Mouse (Mus musculus) left cerebral cortex, postnatal 14 days (tissue): ENCODE results near the gene Otud7a. TPM values are rescaled to one million over a fixed set of nuclear protein-coding genes. Genes with fewer than 3 reads are reported as not detected.

Experiments used
- DNase-seq, 2 experiments: peaks; one replicate each; pipeline ENCODE4 v3.0.0; 2021 to 2022; ENCODE audit warnings: low spot score in 2 of 2, mixed read lengths in 1 of 2
- intact Hi-C: fragments of 180-260 bp; cut with DNase I; formaldehyde crosslinking; loops from one replicate; pipeline ENCODE4 v1.15.1; 2025
- long read RNA-seq, 2 experiments: library from polyadenylated mRNA; stranded (forward); transcript quantifications; one replicate each; pipeline ENCODE4 v2.0.0; 2021
- total RNA-seq, 2 experiments: library from RNA; stranded (reverse); gene quantifications; 2 replicates each; pipeline ENCODE4 v1.2.3; 2021

The Otud7a gene
- total RNA-seq, result 10 to 100 TPM; 72.7 to 78.9 TPM
- long read RNA-seq, experiment 1, partial matches to known transcripts, result 15 of 109 reads
- long read RNA-seq, experiment 1, other reads (novel, unspliced or antisense), result 94 of 109 reads
- long read RNA-seq, experiment 2, partial matches to known transcripts, result 17 of 94 reads
- long read RNA-seq, experiment 2, other reads (novel, unspliced or antisense), result 77 of 94 reads

GRCm38 (mm10) chr7:63444484-63445345 is at the start of gene Otud7a:
Gene Otud7a, plus strand, starts transcription at chr7:63444751.
- intact Hi-C loops, result loop anchor here (5.0 to 10.0 kb wide), 4 partner anchors 97 to 232 kb away; partner anchors contain the start of gene Chrna7
- peak; percentile 92 for DNase-seq

- DNase-seq, result no peak
- intact Hi-C loops, result no loop called here
Measured at GRCm38 (mm10) chr7:63405988-63406387, 38.6 kb upstream of the Otud7a start.

GRCm38 (mm10) chr7:63445346-63445700 is 772 bp downstream of the Otud7a start:
- peak; percentile 31 to 58 for DNase-seq
- intact Hi-C loops, result loop anchor here (5.0 to 10.0 kb wide), 2 partner anchors 139 to 227 kb away; no protein-coding TSS in a partner anchor

- no peak for DNase-seq
- intact Hi-C loops, result loop anchor here (5.0 to 10.0 kb wide), 2 partner anchors 138 to 225 kb away; no protein-coding TSS in a partner anchor
Measured at GRCm38 (mm10) chr7:63446951-63447350, 2.4 kb downstream of the Otud7a start.

- no peak for DNase-seq
- intact Hi-C loops, result no loop called here
Measured at GRCm38 (mm10) chr7:63455228-63455627, 10.7 kb downstream of the Otud7a start.

- intact Hi-C loops, result no loop called here
Measured at GRCm38 (mm10) chr7:63462234-63462633, 17.7 kb downstream of the Otud7a start.

GRCm38 (mm10) chr7:63462684-63463083 is 18.1 kb downstream of the Otud7a start:
- peak in 1 of 2 experiments; percentile 27 for DNase-seq
- intact Hi-C loops, result no loop called here

More at GRCm38 (mm10) chr7:63462234-63462633, 17.7 kb downstream of the Otud7a start:
- DNase-seq, result no peak

GRCm38 (mm10) chr7:63466729-63467128 is 22.2 kb downstream of the Otud7a start:
- intact Hi-C loops, result no loop called here
- DNase-seq, result no peak

- no peak for DNase-seq
- intact Hi-C loops, result no loop called here
Measured at GRCm38 (mm10) chr7:63468258-63468657, 23.7 kb downstream of the Otud7a start.

GRCm38 (mm10) chr7:63483091-63483490 is 38.5 kb downstream of the Otud7a start:
- no peak for DNase-seq
- intact Hi-C loops, result no loop called here

GRCm38 (mm10) chr7:63497051-63497547 is 52.5 kb downstream of the Otud7a start:
- DNase-seq, result no peak
- intact Hi-C loops, result no loop called here

GRCm38 (mm10) chr7:63504202-63504601 is 59.7 kb downstream of the Otud7a start:
- intact Hi-C loops, result no loop called here
- DNase-seq, result no peak

GRCm38 (mm10) chr7:63508079-63508478 is 63.5 kb downstream of the Otud7a start:
- DNase-seq, result no peak
- intact Hi-C loops, result no loop called here

GRCm38 (mm10) chr7:63509825-63510224 is 65.3 kb downstream of the Otud7a start:
- intact Hi-C loops, result no loop called here
- DNase-seq, result peak in 1 of 2 experiments; percentile 43

- DNase-seq, result no peak
- intact Hi-C loops, result no loop called here
Measured at GRCm38 (mm10) chr7:63511458-63511857, 66.9 kb downstream of the Otud7a start.

- DNase-seq, result no peak
Measured at GRCm38 (mm10) chr7:63512561-63512960, 68.0 kb downstream of the Otud7a start.

GRCm38 (mm10) chr7:63516141-63516895 is 71.8 kb downstream of the Otud7a start:
- no peak for DNase-seq
- intact Hi-C loops, result no loop called here

More at GRCm38 (mm10) chr7:63512561-63512960, 68.0 kb downstream of the Otud7a start:
- intact Hi-C loops, result no loop called here

- intact Hi-C loops, result no loop called here
- DNase-seq, result no peak
Measured at GRCm38 (mm10) chr7:63520299-63520698, 75.7 kb downstream of the Otud7a start.

GRCm38 (mm10) chr7:63522403-63522802 is 77.9 kb downstream of the Otud7a start:
- intact Hi-C loops, result no loop called here
- DNase-seq, result no peak

- DNase-seq, result no peak
- intact Hi-C loops, result no loop called here
Measured at GRCm38 (mm10) chr7:63523051-63523450, 78.5 kb downstream of the Otud7a start.
